Mouse (Mus musculus) limb, embryonic 14.5 days (tissue): ENCODE data around the gene Slc16a1. TPM values are rescaled to one million over a fixed set of nuclear protein-coding genes. Genes with fewer than 3 reads are reported as not detected.

Source experiments
- ATAC-seq: fragments of 200-750 bp; cut with Nextera tagmentation; 2 replicates; pipeline ENCODE4 v1.8.0; 2017; ENCODE audit warnings: low read depth, moderate number of reproducible peaks, moderate TSS enrichment; ENCODE audit not compliant: low FRiP score
- DNase-seq: peaks from one replicate; pipeline ENCODE4 v3.0.0-alpha.2; 2015; ENCODE audit warnings: low spot score
- H3K27ac ChIP-seq: fragments of 300-500 bp; sonication (generic); replicated peaks from 2 replicates; pipeline ENCODE4 v1.5.1; 2014; ENCODE audit warnings: low read depth, mild to moderate bottlenecking, low read length, moderate library complexity, mixed read lengths
- H3K27me3 ChIP-seq: fragments of 300-500 bp; sonication (generic); 2 replicates; pipeline ENCODE4 v1.6.1; 2014; ENCODE audit warnings: low read length, mixed read lengths; ENCODE audit not compliant: control insufficient read depth, insufficient read depth
- H3K36me3 ChIP-seq: fragments of 300-500 bp; sonication (generic); 2 replicates; pipeline ENCODE4 v1.6.1; 2014; ENCODE audit warnings: mild to moderate bottlenecking, low read length, moderate library complexity, mixed read lengths; ENCODE audit not compliant: control insufficient read depth, insufficient read depth
- H3K4me1 ChIP-seq: fragments of 300-500 bp; sonication (generic); 2 replicates; pipeline ENCODE4 v1.6.1; 2014; ENCODE audit warnings: antibody characterized with exemption, low read length, mixed read lengths; ENCODE audit not compliant: control insufficient read depth, insufficient read depth
- H3K4me2 ChIP-seq: fragments of 300-500 bp; sonication (generic); replicated peaks from 2 replicates; pipeline ENCODE4 v1.6.1; 2014; ENCODE audit warnings: low read depth, mild to moderate bottlenecking, low read length, moderate library complexity; ENCODE audit not compliant: severe bottlenecking
- H3K4me3 ChIP-seq: fragments of 300-500 bp; sonication (generic); replicated peaks from 2 replicates; pipeline ENCODE4 v1.5.1; 2014; ENCODE audit warnings: low read length
- H3K9ac ChIP-seq: fragments of 300-500 bp; sonication (generic); 2 replicates; pipeline ENCODE4 v1.6.1; 2014; ENCODE audit warnings: mild to moderate bottlenecking, low read depth, low read length, moderate library complexity; ENCODE audit not compliant: severe bottlenecking
- H3K9me3 ChIP-seq: fragments of 300-500 bp; sonication (generic); 2 replicates; pipeline ENCODE4 v1.6.1; 2016; ENCODE audit warnings: low read length; ENCODE audit not compliant: control insufficient read depth
- POLR2A ChIP-seq: fragments of 200-500 bp; IDR thresholded peaks from 2 replicates; pipeline ENCODE4 v1.8.0; 2012; ENCODE audit warnings: inconsistent platforms, mild to moderate bottlenecking, moderate library complexity, borderline replicate concordance; ENCODE audit not compliant: insufficient read depth, insufficient read length; ENCODE audit errors: extremely low read depth
- WGBS: fragments of 180-500 bp; shearing (Covaris S2); extraction: QIAGEN DNeasy Blood & Tissue Kit; methylation state at CpG from one replicate; pipeline ENCODE4 v1.1.7; 2014; 5-methylcytosine and 5-hydroxymethylcytosine counted together
- polyA plus RNA-seq, 2 experiments: library from polyadenylated mRNA; depleted of rRNA in 1 of 2; stranded (reverse) in 1 of 2; unstranded in 1 of 2; fragments of >200 nt; fragmentation: Nextera tagmentation in 1 of 2; extraction: Ambion mirVana in 1 of 2; gene quantifications; 2 replicates each; pipeline versions ENCODE4 v1.2.1 to v1.2.3; 2012 to 2014

The Slc16a1 gene
- polyA plus RNA-seq, 2 experiments = 23.3 to 46.6 TPM

GRCm38 (mm10) chr3:104632560-104633162, 5.8 kb upstream of the Slc16a1 start:
- ATAC-seq (no peak), DNase-seq (no peak)
- H3K36me3 ChIP-seq = no peaks in the 10 kb centered on the region
- no peaks in the 10 kb centered on the region; the same call in 1 of the 2 replicates for H3K4me1 ChIP-seq
- H3K27me3 ChIP-seq = no peaks in the 10 kb centered on the region
- H3K9ac ChIP-seq = no peak overlapping the region
- H3K4me3 ChIP-seq = no peak overlapping the region
- 59% methylated on average over 4 of the region's 4 CpGs for WGBS
- no peak for TF ChIP-seq POLR2A
- no peaks in the 10 kb centered on the region for H3K9me3 ChIP-seq
- H3K27ac ChIP-seq = no peak overlapping the region
- H3K4me2 ChIP-seq = no peak overlapping the region

DNA sequence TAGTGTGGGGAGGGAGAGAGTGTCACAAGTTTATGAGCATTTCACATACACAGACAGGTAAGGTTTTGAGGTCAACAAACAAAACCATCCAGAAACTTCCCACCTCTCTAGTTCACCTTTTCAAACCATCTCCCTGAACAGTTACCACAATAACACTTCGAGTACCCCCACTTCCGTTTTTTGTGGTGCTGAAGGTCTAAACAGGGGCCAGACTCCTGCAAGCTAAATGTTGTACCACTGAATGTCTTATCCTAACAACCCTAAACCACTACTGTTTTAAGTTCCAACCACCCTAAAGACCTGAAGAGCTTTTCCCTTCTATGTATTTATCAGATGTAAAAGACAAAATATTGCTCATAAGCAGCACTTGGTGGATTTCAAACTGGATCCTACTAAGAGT, 2.0 kb upstream of the Slc16a1 start:
- ATAC-seq (no peak), DNase-seq (no peak)
- Histone ChIP-seq H3K27me3 (no peaks in the 10 kb centered on the region), H3K9me3 (no peaks in the 10 kb centered on the region), H3K4me2 (no peak overlapping the region), H3K4me3 (no peak overlapping the region), H3K27ac (no peak overlapping the region), H3K9ac (no peak overlapping the region), H3K36me3 (no peaks in the 10 kb centered on the region), H3K4me1 (peaks cover 3% of the 10 kb centered on the region; the same call in 1 of the 2 replicates)
- WGBS = 91% methylated on average over 2 of the region's 2 CpGs
- no peak for TF ChIP-seq POLR2A

GRCm38 (mm10) chr3:104637427-104638402, 753 bp upstream of the Slc16a1 start:
- Histone ChIP-seq H3K27ac (peak overlapping the region; percentile 72), H3K4me3 (peak overlapping the region; percentile 87), H3K36me3 (no peaks in the 10 kb centered on the region), H3K27me3 (no peaks in the 10 kb centered on the region), H3K4me1 (peaks cover 3% of the 10 kb centered on the region; the same call in 1 of the 2 replicates), H3K4me2 (peak overlapping the region; percentile 97), H3K9me3 (no peaks in the 10 kb centered on the region), H3K9ac (peak overlapping the region; percentile 90)
- ATAC-seq (peak; percentile 57), DNase-seq (peak; percentile 14)
- 12% methylated on average over 38 of the region's 38 CpGs for WGBS
- no peak for TF ChIP-seq POLR2A

- no peaks in the 10 kb centered on the region for H3K27me3 ChIP-seq
- TF ChIP-seq POLR2A = no peak
- no peaks in the 10 kb centered on the region for H3K9me3 ChIP-seq
- H3K36me3 ChIP-seq = no peaks in the 10 kb centered on the region
- H3K4me3 ChIP-seq = peak overlapping the region; percentile 87
- peak; percentile 74 for DNase-seq
- WGBS = under 1% methylated on average over 40 of the region's 58 CpGs
- ATAC-seq = peak; percentile 44
- H3K4me2 ChIP-seq = peak overlapping the region; percentile 97
- H3K27ac ChIP-seq = peak overlapping the region; percentile 72; the same call in 1 of the 2 replicates
- peaks cover 3% of the 10 kb centered on the region; the same call in 1 of the 2 replicates for H3K4me1 ChIP-seq
- H3K9ac ChIP-seq = peak overlapping the region; percentile 90
Observed at GRCm38 (mm10) chr3:104638932-104639748, 672 bp downstream of the Slc16a1 start.
